Mouse (Mus musculus) left cerebral cortex, adult 2 months (tissue): ENCODE results near the gene Pgm1. TPM values are rescaled to one million over a fixed set of nuclear protein-coding genes. Genes with fewer than 3 reads are reported as not detected.

ENCODE experiments used
- DNase-seq, 2 experiments: peaks; one replicate each; pipeline ENCODE4 v3.0.0; 2021 to 2022; ENCODE audit warnings: low spot score in 2 of 2, mixed read lengths in 1 of 2; ENCODE audit errors: extremely low spot score in 1 of 2
- H3K27ac ChIP-seq: fragments of 200-600 bp; 2 replicates; pipeline ENCODE4 v1.8.1; 2022
- H3K4me3 ChIP-seq: fragments of 200-600 bp; 2 replicates; pipeline ENCODE4 v1.8.1; 2022
- CTCF ChIP-seq: fragments of 200-600 bp; IDR thresholded peaks from 2 replicates; pipeline ENCODE4 v1.8.1; 2022; ENCODE audit warnings: antibody characterized with exemption, mild to moderate bottlenecking, moderate library complexity
- intact Hi-C: fragments of 180-260 bp; cut with DNase I; formaldehyde crosslinking; loops from one replicate; pipeline ENCODE4 v1.15.1; 2025
- total RNA-seq, 2 experiments: library from RNA; stranded (reverse); gene quantifications; 2 replicates each; pipeline ENCODE4 v1.2.3; 2021

Gene Pgm1
- total RNA-seq, 2 experiments from 2014 or later = 50.6 to 52.2 TPM

GRCm38 (mm10) chr4:99958084-99958815 lies 29.0 kb downstream of the Pgm1 start:
- no peak for DNase-seq
- TF ChIP-seq CTCF = no peak
- intact Hi-C loops = no loop called here
- H3K27ac ChIP-seq = no peak overlapping the region
- H3K4me3 ChIP-seq = no peak overlapping the region

- no peak for DNase-seq
- no peak for TF ChIP-seq CTCF
- intact Hi-C loops = no loop called here
- Histone ChIP-seq H3K27ac (no peak overlapping the region), H3K4me3 (no peak overlapping the region)
These were observed 30.1 kb downstream of the Pgm1 start for GRCm38 (mm10) chr4:99959308-99959707.

- no peak for DNase-seq
- Histone ChIP-seq H3K4me3 (no peak overlapping the region), H3K27ac (no peak overlapping the region)
- intact Hi-C loops = no loop called here
- TF ChIP-seq CTCF = no peak
These were observed 37.3 kb downstream of the Pgm1 start for GRCm38 (mm10) chr4:99966555-99966954.

GRCm38 (mm10) chr4:99969328-99969727 lies 40.1 kb downstream of the Pgm1 start:
- intact Hi-C loops = no loop called here
- DNase-seq = no peak
- Histone ChIP-seq H3K27ac (no peak overlapping the region), H3K4me3 (no peak overlapping the region)
- TF ChIP-seq CTCF = no peak

GRCm38 (mm10) chr4:99970097-99970496 lies 40.9 kb downstream of the Pgm1 start:
- Histone ChIP-seq H3K27ac (no peak overlapping the region), H3K4me3 (no peak overlapping the region)
- intact Hi-C loops = no loop called here
- DNase-seq = no peak
- TF ChIP-seq CTCF = no peak

GRCm38 (mm10) chr4:99972886-99973285 lies 43.7 kb downstream of the Pgm1 start:
- intact Hi-C loops = no loop called here
- H3K27ac ChIP-seq = no peak overlapping the region
- no peak for TF ChIP-seq CTCF
- DNase-seq = no peak
- H3K4me3 ChIP-seq = no peak overlapping the region

DNA sequence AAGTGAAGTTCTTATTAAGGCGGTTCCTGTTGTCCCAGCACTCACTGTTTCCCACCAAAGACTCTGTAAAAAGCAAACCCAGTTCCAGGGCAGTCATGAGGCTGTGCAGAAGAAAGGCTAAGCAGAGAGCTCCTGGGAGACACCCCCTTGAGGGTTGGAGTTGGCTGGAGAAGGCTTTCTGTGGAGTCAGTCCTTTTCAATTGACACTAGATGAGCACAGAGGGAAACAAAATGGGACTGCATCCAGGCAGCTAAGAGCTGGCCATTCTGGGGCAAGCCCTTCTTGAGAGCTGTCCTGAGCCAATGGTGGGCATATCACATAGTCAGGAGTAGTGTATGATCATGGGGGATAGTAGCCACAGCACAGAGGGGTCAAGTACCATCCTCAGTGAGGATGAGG lies 44.7 kb downstream of the Pgm1 start:
- intact Hi-C loops = no loop called here
- no peak for TF ChIP-seq CTCF
- Histone ChIP-seq H3K27ac (no peak overlapping the region), H3K4me3 (no peak overlapping the region)
- no peak for DNase-seq

GRCm38 (mm10) chr4:99974375-99974774 lies 45.2 kb downstream of the Pgm1 start:
- Histone ChIP-seq H3K4me3 (no peak overlapping the region), H3K27ac (no peak overlapping the region)
- TF ChIP-seq CTCF = no peak
- intact Hi-C loops = no loop called here
- no peak for DNase-seq

GRCm38 (mm10) chr4:99979326-99979725 lies 50.1 kb downstream of the Pgm1 start:
- no peak for TF ChIP-seq CTCF
- H3K4me3 ChIP-seq = no peak overlapping the region
- intact Hi-C loops = no loop called here
- no peak overlapping the region for H3K27ac ChIP-seq
- DNase-seq = no peak

DNA sequence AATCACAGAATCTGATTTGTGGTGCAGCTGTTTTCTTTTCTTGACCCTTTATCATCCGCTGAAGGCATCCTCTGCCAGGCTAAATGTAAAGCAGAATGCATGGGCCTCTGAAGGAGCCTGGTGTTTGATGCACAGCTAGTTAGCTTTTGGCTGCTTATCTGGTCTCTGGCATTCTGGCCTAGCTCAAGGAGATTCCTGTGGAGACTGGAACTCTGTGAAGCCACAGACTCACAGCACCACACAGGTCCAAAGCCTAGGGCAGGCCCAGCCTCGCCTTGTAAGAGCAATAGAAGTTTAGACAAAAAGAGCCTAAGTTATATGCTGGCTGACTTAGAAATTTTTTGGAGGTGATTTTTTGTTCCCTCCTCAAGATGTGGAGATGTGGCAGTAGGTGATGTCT lies 52.0 kb downstream of the Pgm1 start:
- no peak for TF ChIP-seq CTCF
- Histone ChIP-seq H3K4me3 (no peak overlapping the region), H3K27ac (no peak overlapping the region)
- intact Hi-C loops = no loop called here
- no peak for DNase-seq

DNA sequence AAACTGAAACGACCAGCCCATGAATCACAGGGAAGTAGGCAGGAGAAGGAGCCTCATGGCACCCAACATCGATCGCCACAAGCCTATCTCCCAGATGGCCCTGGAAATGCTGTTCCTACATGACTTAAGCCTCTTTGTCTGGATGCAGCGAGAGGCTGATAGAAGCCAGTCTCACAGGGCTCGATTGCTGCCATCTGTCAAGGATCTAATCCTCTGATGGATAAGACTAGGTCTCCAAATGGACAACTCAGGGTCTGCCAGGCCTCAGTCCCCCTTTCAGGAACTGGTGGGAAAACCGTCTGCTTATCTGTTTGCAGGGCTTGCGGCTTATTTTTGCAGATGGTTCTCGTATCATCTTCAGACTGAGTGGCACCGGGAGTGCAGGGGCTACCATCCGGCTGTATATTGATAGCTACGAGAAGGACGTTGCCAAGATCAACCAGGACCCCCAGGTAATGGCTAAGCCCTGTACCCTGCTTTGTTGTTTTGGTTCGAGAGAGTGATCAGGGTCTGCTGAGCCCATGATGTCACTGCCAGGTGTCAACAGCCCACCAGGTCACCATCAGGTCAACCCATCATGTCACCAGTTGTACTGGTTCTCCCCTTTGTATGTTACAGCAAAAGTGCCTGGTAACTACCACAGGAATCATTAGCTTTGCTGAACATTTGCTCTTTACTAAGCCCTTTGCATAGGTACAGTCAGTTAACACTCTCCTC lies 54.6 kb downstream of the Pgm1 start:
- H3K4me3 ChIP-seq = no peak overlapping the region
- no peak for DNase-seq
- H3K27ac ChIP-seq = no peak overlapping the region
- TF ChIP-seq CTCF = no peak
- intact Hi-C loops = no loop called here

DNA sequence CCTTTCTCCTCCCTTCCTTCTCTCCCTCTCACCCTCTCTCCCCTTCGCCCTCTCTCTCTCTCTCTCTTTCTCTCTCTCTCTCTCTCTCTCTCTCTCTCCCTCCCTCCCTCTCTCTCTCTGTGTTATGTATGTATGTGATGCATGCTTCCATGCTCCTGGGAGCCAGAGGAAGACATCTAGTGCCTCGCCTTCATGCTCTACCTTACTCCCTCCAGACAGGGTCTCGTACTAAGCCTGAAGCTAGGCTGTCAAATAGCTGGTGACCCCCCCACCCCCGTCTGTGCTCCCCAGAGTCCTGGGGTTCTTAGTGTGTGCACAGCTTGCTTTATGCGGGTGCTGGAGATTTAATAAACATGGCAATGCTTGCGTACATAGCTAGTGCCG lies 55.1 kb downstream of the Pgm1 start:
- TF ChIP-seq CTCF = no peak
- H3K27ac ChIP-seq = no peak overlapping the region
- no peak for DNase-seq
- H3K4me3 ChIP-seq = no peak overlapping the region
- intact Hi-C loops = no loop called here

DNA sequence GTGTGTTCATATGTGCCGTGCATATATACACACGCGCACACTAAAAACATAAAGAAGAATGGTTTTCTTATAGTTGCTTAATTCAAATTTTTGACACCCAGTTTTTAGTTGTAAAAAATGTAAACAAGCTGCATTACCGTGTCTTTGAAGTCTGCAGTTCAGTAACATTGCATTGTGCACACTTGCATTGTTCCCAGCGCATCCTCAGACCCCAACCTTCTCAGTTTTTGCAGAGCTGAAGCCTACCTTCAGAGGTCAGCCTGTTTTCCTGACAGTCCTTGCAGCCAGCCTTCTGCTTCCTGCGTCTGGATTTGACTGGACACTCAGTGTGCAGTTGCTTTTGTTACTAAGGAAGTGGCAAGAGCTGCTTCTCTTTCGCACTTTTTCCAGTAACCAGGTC lies 55.9 kb downstream of the Pgm1 start:
- Histone ChIP-seq H3K4me3 (no peak overlapping the region), H3K27ac (no peak overlapping the region)
- DNase-seq = no peak
- intact Hi-C loops = no loop called here
- TF ChIP-seq CTCF = no peak
